Mouse (Mus musculus): ENCODE data around the gene Ldhd.

- TF ChIP-seq CTCF (IDR thresholded peaks at IDR 0.05; ENCODE audit: low read depth) (no peak), EP300 (optimal IDR thresholded peaks at IDR 0.05) (no peak)
Observed at GRCm38 (mm10) chr8:111632976-111633375, 2.8 kb upstream of the Ldhd start.
